Mouse (Mus musculus): ENCODE results near the gene Fam76a. TPM values are rescaled to one million over a fixed set of nuclear protein-coding genes. Genes with fewer than 3 reads are reported as not detected.

Fam76a gene
- total RNA-seq, 4 experiments from 2014 or later = 35.4 to 43.7 (median 39.9) TPM

GRCm38 (mm10) chr4:132884844-132885374, 37.4 kb downstream of the Fam76a start:
- no peak for DNase-seq (ENCODE audit: low spot score)

- DNase-seq (ENCODE audit: low spot score) = peak; percentile 88
These were observed 38.1 kb downstream of the Fam76a start, which contains the start of gene Stx12 for GRCm38 (mm10) chr4:132884064-132884843. Gene Stx12 (minus strand): TSS chr4:132884509.

GRCm38 (mm10) chr4:132883561-132884063, 38.7 kb downstream of the Fam76a start:
- DNase-seq (ENCODE audit: low spot score) = no peak

- DNase-seq (ENCODE audit: low spot score) = no peak
These were observed 47.8 kb downstream of the Fam76a start for GRCm38 (mm10) chr4:132874363-132875097.

GRCm38 (mm10) chr4:132873481-132874362, 48.6 kb downstream of the Fam76a start:
- DNase-seq (ENCODE audit: low spot score) = no peak

GRCm38 (mm10) chr4:132871116-132871515, 51.2 kb downstream of the Fam76a start:
- no peak for DNase-seq (ENCODE audit: low spot score)

- no peak for DNase-seq (ENCODE audit: low spot score)
These were observed 57.5 kb downstream of the Fam76a start for GRCm38 (mm10) chr4:132864856-132865255.

- DNase-seq (ENCODE audit: low spot score) = no peak
These were observed 59.3 kb downstream of the Fam76a start for GRCm38 (mm10) chr4:132863012-132863411.

- no peak for DNase-seq (ENCODE audit: low spot score)
These were observed 61.5 kb downstream of the Fam76a start for GRCm38 (mm10) chr4:132860880-132861279.

Other genes starting within 250 kb of the Fam76a start
- 1 to 10 TPM; 1.1 to 2.1 (median 1.8) TPM for gene Xkr8, start 190.0 kb downstream of the Fam76a start, total RNA-seq (2022)
- gene Smpdl3b, start 165.3 kb downstream of the Fam76a start, total RNA-seq (2022) = under 1 TPM; 0.34 to 0.94 (median 0.59) TPM
- gene Rpa2, start 154.2 kb downstream of the Fam76a start, total RNA-seq (2022) = 10 to 100 TPM; 10.3 to 15.6 (median 12.6) TPM
- gene Themis2, start 126.2 kb downstream of the Fam76a start, total RNA-seq (2022) = 1 to 10 TPM; 1.4 to 1.9 (median 1.6) TPM
- gene Ppp1r8, start 79.4 kb downstream of the Fam76a start, total RNA-seq (2022) = 10 to 100 TPM; 16.3 to 22.2 (median 20.7) TPM
- gene Stx12, start 38.0 kb downstream of the Fam76a start, total RNA-seq (2022) = 10 to 100 TPM; 33.9 to 34.3 (median 34.1) TPM
- 1 to 10 TPM in 1 of 4 experiments, under 1 TPM in 3; 0.14 to 2.5 (median 0.49) TPM for gene Fgr, start 51.5 kb upstream of the Fam76a start, total RNA-seq (2022)
- 10 to 100 TPM; 37.5 to 52.5 (median 45.0) TPM for gene Ahdc1, start 88.7 kb upstream of the Fam76a start, total RNA-seq (2022)
- 10 to 100 TPM; 64.1 to 87.2 (median 71.5) TPM for gene Wasf2, start 207.9 kb upstream of the Fam76a start, total RNA-seq (2022)